Mouse (Mus musculus): ENCODE results near the gene Prss29. TPM values are rescaled to one million over a fixed set of nuclear protein-coding genes. Genes with fewer than 3 reads are reported as not detected.

Prss29 gene
- polyA plus RNA-seq, 1 experiment from 2014 or later = not detected

GRCm38 (mm10) chr17:25366005-25366404 lies 47.6 kb downstream of the Prss29 start, which contains the start of gene Tpsb2:
Gene Tpsb2, plus strand, starts transcription at chr17:25366305.
- ATAC-seq (no peak), DNase-seq (ENCODE audit: low spot score) (no peak)
- H3K9me3 ChIP-seq (ENCODE audit: low read length) = no peaks in the 10 kb centered on the region
- H3K4me2 ChIP-seq (replicated peaks; ENCODE audit: low read depth, low read length) = no peak within 1 kb of the TSS
- no peaks in the 10 kb centered on the region for H3K27me3 ChIP-seq (replicated peaks; ENCODE audit: insufficient read depth, low read length)
- WGBS = 64% methylated on average over 2 of the region's 2 CpGs
- no peak within 1 kb of the TSS for H3K27ac ChIP-seq (ENCODE audit: low read length)
- H3K36me3 ChIP-seq (ENCODE audit: insufficient read depth, low read length) = no peaks in the 10 kb centered on the region
- TF ChIP-seq EP300 (IDR thresholded peaks at IDR 0.05) = no peak
- H3K4me3 ChIP-seq (ENCODE audit: low read depth, low read length) = no peak within 1 kb of the TSS
- H3K9ac ChIP-seq (replicated peaks; ENCODE audit: low read depth) = no peak within 1 kb of the TSS
- no peaks in the 10 kb centered on the region for H3K4me1 ChIP-seq (ENCODE audit: insufficient read depth, low read depth, low read length)

- Histone ChIP-seq H3K4me2 (replicated peaks; ENCODE audit: low read depth, low read length) (no peak within 1 kb of the TSS), H3K27ac (ENCODE audit: low read length) (no peak within 1 kb of the TSS), H3K9ac (replicated peaks; ENCODE audit: low read depth) (no peak within 1 kb of the TSS), H3K36me3 (ENCODE audit: insufficient read depth, low read length) (no peaks in the 10 kb centered on the region), H3K4me1 (ENCODE audit: insufficient read depth, low read depth, low read length) (no peaks in the 10 kb centered on the region), H3K27me3 (replicated peaks; ENCODE audit: insufficient read depth, low read length) (no peaks in the 10 kb centered on the region), H3K9me3 (ENCODE audit: low read length) (no peaks in the 10 kb centered on the region), H3K4me3 (ENCODE audit: low read depth, low read length) (no peak within 1 kb of the TSS)
- no peak for ATAC-seq
- DNase-seq (ENCODE audit: low spot score) = no peak
- WGBS = 63% methylated on average over 3 of the region's 3 CpGs
- no peak for TF ChIP-seq CTCF (IDR thresholded peaks at IDR 0.05)
- TF ChIP-seq EP300 (IDR thresholded peaks at IDR 0.05) = no peak
Measured at GRCm38 (mm10) chr17:25368973-25369372, 50.5 kb downstream of the Prss29 start, which contains the start of gene Tpsg1. Gene Tpsg1, plus strand, starts transcription at chr17:25369273.

Other genes with a start within 250 kb of the Prss29 start
- 186 and 218 TPM in 2 replicates for gene Tmem204, start 235.1 kb upstream of the Prss29 start, polyA plus RNA-seq (2015; fragmentation: Nextera tagmentation; extraction: Ambion mirVana)
- gene Telo2, start 202.7 kb upstream of the Prss29 start, polyA plus RNA-seq (2015; fragmentation: Nextera tagmentation; extraction: Ambion mirVana) = 13.7 and 13.9 TPM in 2 replicates
- gene Ptx4, start 197.9 kb upstream of the Prss29 start, polyA plus RNA-seq (2015; fragmentation: Nextera tagmentation; extraction: Ambion mirVana) = 0.25 and 0.32 TPM in 2 replicates
- 18.0 and 19.2 TPM in 2 replicates for gene Clcn7, start 185.3 kb upstream of the Prss29 start, polyA plus RNA-seq (2015; fragmentation: Nextera tagmentation; extraction: Ambion mirVana)
- 0.51 and 0.77 TPM in 2 replicates for gene Ccdc154, start 156.2 kb upstream of the Prss29 start, polyA plus RNA-seq (2015; fragmentation: Nextera tagmentation; extraction: Ambion mirVana)
- gene Gm38655, start 143.2 kb upstream of the Prss29 start, polyA plus RNA-seq (2015; fragmentation: Nextera tagmentation; extraction: Ambion mirVana) = 5.9 and 6.4 TPM in 2 replicates
- gene BC003965, start 134.1 kb upstream of the Prss29 start, polyA plus RNA-seq (2015; fragmentation: Nextera tagmentation; extraction: Ambion mirVana) = 18.5 and 19.5 TPM in 2 replicates
- 7.0 and 7.8 TPM in 2 replicates for gene Unkl, start 130.3 kb upstream of the Prss29 start, polyA plus RNA-seq (2015; fragmentation: Nextera tagmentation; extraction: Ambion mirVana)
- gene Gnptg, start 78.5 kb upstream of the Prss29 start, polyA plus RNA-seq (2015; fragmentation: Nextera tagmentation; extraction: Ambion mirVana) = 68.3 and 74.5 TPM in 2 replicates
- 33.0 and 37.2 TPM in 2 replicates for gene Tsr3, start 78.5 kb upstream of the Prss29 start, polyA plus RNA-seq (2015; fragmentation: Nextera tagmentation; extraction: Ambion mirVana)
- gene Baiap3, start 62.3 kb upstream of the Prss29 start, polyA plus RNA-seq (2015; fragmentation: Nextera tagmentation; extraction: Ambion mirVana) = 2.6 and 2.8 TPM in 2 replicates
- 456 and 477 TPM in 2 replicates for gene Ube2i, start 44.0 kb upstream of the Prss29 start, polyA plus RNA-seq (2015; fragmentation: Nextera tagmentation; extraction: Ambion mirVana)
- 2.9 and 3.5 TPM in 2 replicates for gene Prss34, start 20.3 kb upstream of the Prss29 start, polyA plus RNA-seq (2015; fragmentation: Nextera tagmentation; extraction: Ambion mirVana)
- not detected in 2 replicates for gene Prss28, start 10.0 kb upstream of the Prss29 start, polyA plus RNA-seq (2015; fragmentation: Nextera tagmentation; extraction: Ambion mirVana)
- 0.57 and 0.61 TPM in 2 replicates for gene Tpsab1, start 26.9 kb downstream of the Prss29 start, polyA plus RNA-seq (2015; fragmentation: Nextera tagmentation; extraction: Ambion mirVana)
- gene Tpsb2, start 47.7 kb downstream of the Prss29 start, polyA plus RNA-seq (2015; fragmentation: Nextera tagmentation; extraction: Ambion mirVana) = 11.4 and 15.3 TPM in 2 replicates
- 0.17 and 0.18 TPM in 2 replicates for gene Tpsg1, start 50.6 kb downstream of the Prss29 start, polyA plus RNA-seq (2015; fragmentation: Nextera tagmentation; extraction: Ambion mirVana)
- gene Cacna1h, start 115.1 kb downstream of the Prss29 start, polyA plus RNA-seq (2015; fragmentation: Nextera tagmentation; extraction: Ambion mirVana) = 0.42 and 0.55 TPM in 2 replicates
- gene Tekt4, start 136.0 kb downstream of the Prss29 start, polyA plus RNA-seq (2015; fragmentation: Nextera tagmentation; extraction: Ambion mirVana) = 10.3 and 11.7 TPM in 2 replicates
- gene Sstr5, start 178.6 kb downstream of the Prss29 start, polyA plus RNA-seq (2015; fragmentation: Nextera tagmentation; extraction: Ambion mirVana) = 0.05 TPM in 1 of 2 replicates, not detected in the other